Mouse (Mus musculus) spleen, adult 2 months (tissue): ENCODE data around the gene Rrh.

Source experiments
- CTCF ChIP-seq: fragments of 200-500 bp; IDR thresholded peaks from 2 replicates; pipeline ENCODE4 v1.5.1; 2011; ENCODE audit warnings: mild to moderate bottlenecking, inconsistent platforms; ENCODE audit not compliant: insufficient read depth, insufficient read length, insufficient replicate concordance; ENCODE audit errors: extremely low read depth
- POLR2A ChIP-seq: fragments of 200-500 bp; IDR thresholded peaks from 2 replicates; pipeline ENCODE4 v1.6.1; 2011; ENCODE audit warnings: low read depth, low read length, inconsistent platforms

- TF ChIP-seq CTCF = no peak
- TF ChIP-seq POLR2A = no peak
Measured at GRCm38 (mm10) chr3:129830626-129831025, 8.2 kb upstream of the Rrh start.
